Mouse (Mus musculus) layer of hippocampus, adult 9-11 months (tissue): ENCODE measurements around the gene Hmga1.

Source experiments
- DNase-seq: peaks from one replicate; pipeline ENCODE4 v3.0.0; 2022

Gene Hmga1

DNA sequence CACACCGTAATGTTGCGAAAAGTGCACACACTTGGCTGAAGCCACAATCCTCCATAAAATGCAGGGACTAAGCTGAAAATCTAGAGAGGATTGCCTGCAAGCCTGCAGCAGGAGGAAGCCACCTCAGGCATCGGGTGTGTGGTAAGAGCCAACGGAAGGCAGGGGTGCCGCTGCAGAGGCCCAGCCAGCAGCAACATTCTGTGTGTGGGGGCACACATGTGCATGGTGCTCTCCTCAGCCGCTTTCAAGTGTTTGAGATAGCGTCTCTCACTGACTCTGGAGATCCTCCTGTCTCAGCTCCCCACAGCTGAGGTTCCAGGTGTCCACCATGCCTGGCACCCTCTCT lies 36.2 kb downstream of the Hmga1 start:
- no peak for DNase-seq

- DNase-seq, result no peak
These were observed 39.5 kb downstream of the Hmga1 start for GRCm38 (mm10) chr17:27595659-27596375.

- DNase-seq, result no peak
These were observed 40.3 kb downstream of the Hmga1 start for GRCm38 (mm10) chr17:27596376-27597190.

DNA sequence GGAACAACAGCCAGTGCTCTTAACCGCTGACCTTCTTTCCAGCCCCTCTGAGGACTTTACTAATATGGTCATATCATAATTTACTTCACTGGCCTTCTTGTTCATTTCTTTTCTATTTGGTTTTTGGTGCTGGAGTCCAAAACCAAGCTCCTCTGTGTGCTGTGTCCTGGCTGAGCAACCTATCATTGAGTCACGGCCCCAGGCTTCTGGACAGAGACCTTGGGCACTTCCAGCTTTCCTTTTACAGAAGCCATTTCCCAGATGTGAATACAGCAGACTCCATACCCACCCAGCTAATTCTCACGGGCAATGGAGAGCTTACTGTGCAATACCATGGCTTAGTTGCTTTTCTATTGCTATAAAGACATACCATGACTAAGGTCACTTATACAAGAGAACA lies 44.0 kb downstream of the Hmga1 start:
- DNase-seq, result no peak

- no peak for DNase-seq
These were observed 44.6 kb downstream of the Hmga1 start for GRCm38 (mm10) chr17:27600869-27601268.

DNA sequence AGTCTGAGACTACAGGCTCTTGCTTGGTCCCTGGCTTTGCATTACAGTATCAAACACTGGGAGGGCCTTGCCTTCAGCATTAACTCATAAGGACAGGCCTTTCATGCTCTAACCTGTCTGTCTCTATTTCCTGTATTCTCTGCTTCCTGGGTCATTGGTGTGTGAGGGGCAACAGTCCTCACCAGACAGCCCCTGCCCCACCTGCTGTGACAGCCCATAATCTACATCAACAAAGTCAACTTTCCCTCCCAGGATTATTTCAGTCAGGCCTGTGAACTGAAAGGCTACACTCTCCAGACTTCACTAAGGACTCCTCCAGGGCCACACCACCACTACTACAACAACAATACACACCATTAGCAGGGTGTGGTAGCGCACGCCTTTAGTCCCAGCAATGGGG lies 46.7 kb downstream of the Hmga1 start:
- no peak for DNase-seq

GRCm38 (mm10) chr17:27603522-27604234 lies 47.4 kb downstream of the Hmga1 start:
- DNase-seq, result no peak

GRCm38 (mm10) chr17:27609576-27609975 lies 53.3 kb downstream of the Hmga1 start:
- no peak for DNase-seq

GRCm38 (mm10) chr17:27610679-27611518 lies 54.6 kb downstream of the Hmga1 start:
- DNase-seq, result peak; percentile 91

DNA sequence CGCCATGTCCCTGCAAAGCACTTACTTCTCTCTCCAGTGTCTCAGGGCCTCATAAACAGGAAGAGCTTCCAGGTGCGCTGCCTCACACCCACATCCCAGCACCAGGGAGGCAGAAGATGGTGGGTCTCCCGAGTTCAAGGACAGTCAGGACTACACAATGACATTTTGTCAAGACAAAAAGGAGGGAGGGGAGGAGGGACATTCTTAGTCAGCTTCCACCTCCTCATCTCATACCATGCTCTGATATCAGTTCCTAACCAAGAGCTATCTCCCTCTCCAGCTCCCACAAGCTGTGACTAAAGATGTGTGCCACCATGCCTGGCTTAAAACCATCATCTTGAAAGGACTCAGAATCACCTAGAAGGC lies 55.2 kb downstream of the Hmga1 start:
- DNase-seq, result no peak

DNA sequence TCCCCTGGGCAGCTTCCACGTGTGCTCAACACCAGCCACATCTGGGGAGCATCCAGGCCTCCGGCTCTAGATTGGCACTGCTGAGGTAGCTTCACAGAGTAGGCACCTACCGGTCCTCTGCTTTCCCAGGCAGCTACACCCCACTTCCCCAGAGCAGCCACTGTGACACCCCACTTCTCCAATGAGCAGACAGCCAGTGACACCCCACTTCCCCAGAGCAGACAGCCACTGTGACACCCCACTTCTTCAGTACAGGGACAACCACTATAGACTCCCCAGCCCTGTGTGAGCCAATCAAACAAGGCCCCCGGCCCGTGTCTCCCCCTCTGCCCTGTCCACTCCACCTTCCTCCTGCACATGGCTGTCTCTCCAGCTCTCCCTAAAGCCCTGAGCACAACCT lies 55.7 kb downstream of the Hmga1 start:
- DNase-seq, result no peak

DNA sequence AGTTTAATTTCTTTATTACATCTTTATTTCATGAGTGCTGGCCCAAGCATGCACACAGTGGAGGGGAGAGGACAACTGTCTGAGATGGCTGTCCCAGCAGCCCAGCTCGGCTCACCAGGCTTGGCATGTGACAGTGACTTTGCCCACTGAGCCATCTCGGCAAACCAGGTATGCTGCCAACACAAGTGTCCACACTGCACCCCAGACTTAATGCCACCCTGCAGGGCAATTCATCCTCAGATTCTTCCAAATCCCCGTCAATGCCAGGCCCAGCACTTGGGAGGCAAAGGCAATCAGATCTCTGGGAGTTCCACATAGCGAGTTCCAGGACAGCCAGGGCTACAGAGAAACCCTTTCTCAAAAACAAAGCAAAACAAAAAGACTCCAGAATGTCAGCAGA lies 56.7 kb downstream of the Hmga1 start:
- DNase-seq, result no peak
